Mouse (Mus musculus) kidney, adult 11 months (tissue): ENCODE data around the gene Tgtp2.
"Not testable (repeated sequence)": the region's sequence is repeated elsewhere in the genome, so short reads cannot be mapped to it uniquely, and the experiment has no call there.

Source experiments
- DNase-seq: peaks from one replicate; pipeline ENCODE4 v3.0.0; 2022

Tgtp2 gene

GRCm38 (mm10) chr11:49063713-49064469 lies at the start of gene Tgtp2:
Gene Tgtp2 (minus strand): TSS chr11:49064206.
- DNase-seq: not testable (repeated sequence)

GRCm38 (mm10) chr11:49112624-49113219 lies 48.7 kb upstream of the Tgtp2 start:
- no peak for DNase-seq

GRCm38 (mm10) chr11:49111000-49111399 lies 47.0 kb upstream of the Tgtp2 start:
- DNase-seq: no peak

GRCm38 (mm10) chr11:49108833-49109232 lies 44.8 kb upstream of the Tgtp2 start:
- no peak for DNase-seq

- no peak for DNase-seq
Measured at GRCm38 (mm10) chr11:49107650-49108537, 43.9 kb upstream of the Tgtp2 start.

GRCm38 (mm10) chr11:49105752-49106151 lies 41.7 kb upstream of the Tgtp2 start:
- no peak for DNase-seq

GRCm38 (mm10) chr11:49103047-49103693 lies 39.2 kb upstream of the Tgtp2 start:
- peak; percentile 61 for DNase-seq

- DNase-seq: no peak
Measured at GRCm38 (mm10) chr11:49101500-49101899, 37.5 kb upstream of the Tgtp2 start.

- no peak for DNase-seq
Measured at GRCm38 (mm10) chr11:49100409-49100808, 36.4 kb upstream of the Tgtp2 start.

- DNase-seq: no peak
Measured at GRCm38 (mm10) chr11:49095367-49095766, 31.4 kb upstream of the Tgtp2 start.

- DNase-seq: no peak
Measured at GRCm38 (mm10) chr11:49093861-49094660, 30.1 kb upstream of the Tgtp2 start.

- no peak for DNase-seq
Measured at GRCm38 (mm10) chr11:49092786-49093185, 28.8 kb upstream of the Tgtp2 start.

- DNase-seq: no peak
Measured at GRCm38 (mm10) chr11:49092053-49092586, 28.1 kb upstream of the Tgtp2 start.

- no peak for DNase-seq
Measured at GRCm38 (mm10) chr11:49091171-49091570, 27.2 kb upstream of the Tgtp2 start.

GRCm38 (mm10) chr11:49090551-49090950 lies 26.5 kb upstream of the Tgtp2 start:
- DNase-seq: no peak

- no peak for DNase-seq
Measured at GRCm38 (mm10) chr11:49089735-49090507, 25.9 kb upstream of the Tgtp2 start.

GRCm38 (mm10) chr11:49088990-49089652 lies 25.1 kb upstream of the Tgtp2 start:
- no peak for DNase-seq

- DNase-seq: no peak
Measured at GRCm38 (mm10) chr11:49087830-49088616, 24.0 kb upstream of the Tgtp2 start.

GRCm38 (mm10) chr11:49086858-49087361 lies 22.9 kb upstream of the Tgtp2 start:
- no peak for DNase-seq
